Mouse (Mus musculus): Measurements from ENCODE around the gene P4ha3. TPM values are rescaled to one million over a fixed set of nuclear protein-coding genes. Genes with fewer than 3 reads are reported as not detected.

The P4ha3 gene
- polyA plus RNA-seq, 1 experiment: not detected

DNA sequence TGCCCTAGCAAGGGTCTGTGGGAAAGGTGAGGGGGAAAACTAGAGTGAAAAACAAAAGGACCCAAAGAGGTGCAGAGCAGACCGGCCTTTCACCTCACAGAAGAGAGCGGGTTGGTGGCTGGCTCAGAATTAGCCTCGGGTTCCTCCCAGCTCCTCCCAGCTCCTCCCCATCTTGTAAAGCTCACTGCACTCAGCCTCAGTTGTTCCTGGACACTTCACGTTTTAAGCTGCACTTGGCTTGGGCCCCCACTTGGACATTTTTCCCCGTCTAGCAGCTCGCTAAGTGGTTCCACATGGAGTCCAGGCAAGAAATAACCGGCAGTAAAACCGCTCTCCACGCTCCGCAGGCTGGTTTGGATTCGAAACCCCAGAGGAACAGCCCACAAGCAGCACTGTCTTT is 3.3 kb downstream of the P4ha3 start:
- H3K4me3 ChIP-seq (ENCODE audit: insufficient read depth, low read depth, low read length): peak overlapping the region; percentile 23; the same call in 1 of the 2 replicates
- no peak overlapping the region for H3K27ac ChIP-seq (replicated peaks; ENCODE audit: low read depth, low read length)

DNA sequence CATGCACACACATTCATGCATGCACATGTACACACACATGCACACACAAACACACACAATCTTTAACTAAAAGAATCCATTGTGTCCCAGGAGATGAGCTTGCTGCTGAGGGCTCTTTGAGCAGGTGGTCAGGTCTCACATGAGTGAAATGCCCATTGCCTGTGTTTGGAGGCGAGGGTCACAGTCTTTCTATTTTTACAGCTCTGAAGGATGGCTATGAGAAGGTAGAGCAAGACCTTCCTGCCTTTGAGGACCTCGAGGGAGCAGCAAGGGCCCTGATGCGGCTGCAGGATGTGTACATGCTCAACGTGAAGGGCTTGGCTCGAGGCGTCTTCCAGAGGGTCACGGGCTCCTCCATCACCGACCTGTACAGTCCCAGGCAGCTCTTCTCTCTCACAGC is 8.2 kb downstream of the P4ha3 start:
- Histone ChIP-seq H3K27ac (replicated peaks; ENCODE audit: low read depth, low read length) (no peak overlapping the region), H3K4me1 (ENCODE audit: control insufficient read depth, insufficient read depth, insufficient read length, low read length) (no peaks in the 10 kb centered on the region), H3K4me3 (ENCODE audit: insufficient read depth, low read depth, low read length) (no peak overlapping the region)

More for the DNA sequence above, 3.3 kb downstream of the P4ha3 start:
- no peaks in the 10 kb centered on the region for H3K4me1 ChIP-seq (ENCODE audit: control insufficient read depth, insufficient read depth, insufficient read length, low read length)

DNA sequence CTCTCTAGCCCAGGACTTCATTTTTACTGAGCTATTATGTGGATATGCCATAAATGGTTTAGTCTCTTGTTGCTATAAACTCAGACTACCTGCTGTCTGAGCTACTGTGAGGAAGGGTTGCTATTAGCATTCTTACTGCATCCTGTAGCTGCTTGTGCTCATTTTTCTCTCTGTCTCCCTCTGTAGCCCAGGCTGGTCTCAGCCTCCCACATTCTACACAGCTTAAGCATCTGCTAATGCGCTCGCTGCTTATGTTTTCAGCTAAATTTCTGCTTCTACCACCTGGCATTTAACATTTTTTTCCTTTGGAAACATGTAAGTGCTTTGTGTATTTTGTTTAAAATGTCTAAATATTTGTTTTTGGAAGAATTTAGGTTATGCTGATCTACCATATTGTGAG is 10.4 kb downstream of the P4ha3 start:
- Histone ChIP-seq H3K4me1 (ENCODE audit: control insufficient read depth, insufficient read depth, insufficient read length, low read length) (no peaks in the 10 kb centered on the region), H3K4me3 (ENCODE audit: insufficient read depth, low read depth, low read length) (no peak overlapping the region), H3K27ac (replicated peaks; ENCODE audit: low read depth, low read length) (no peak overlapping the region)

DNA sequence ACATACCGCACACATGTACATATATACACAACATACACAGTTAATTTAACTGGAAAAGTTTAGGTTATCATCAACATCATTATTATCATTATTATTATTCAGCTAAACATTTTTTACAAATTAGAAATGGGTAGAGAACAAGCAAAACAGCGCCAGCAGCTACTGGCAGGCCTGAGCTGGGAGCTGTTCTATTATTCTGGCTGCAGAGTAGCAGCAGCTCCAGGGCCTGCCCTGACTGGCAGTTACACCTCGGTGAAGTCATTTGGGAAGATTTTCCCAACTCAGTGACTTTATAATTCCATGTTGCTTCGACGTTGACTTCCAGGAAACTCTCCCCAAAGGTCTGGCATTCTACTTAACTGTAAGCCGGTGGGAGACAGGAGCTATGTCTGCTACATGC is 11.4 kb downstream of the P4ha3 start:
- H3K27ac ChIP-seq (replicated peaks; ENCODE audit: low read depth, low read length): no peak overlapping the region
- H3K4me3 ChIP-seq (ENCODE audit: insufficient read depth, low read depth, low read length): no peak overlapping the region
- H3K4me1 ChIP-seq (ENCODE audit: control insufficient read depth, insufficient read depth, insufficient read length, low read length): no peaks in the 10 kb centered on the region

DNA sequence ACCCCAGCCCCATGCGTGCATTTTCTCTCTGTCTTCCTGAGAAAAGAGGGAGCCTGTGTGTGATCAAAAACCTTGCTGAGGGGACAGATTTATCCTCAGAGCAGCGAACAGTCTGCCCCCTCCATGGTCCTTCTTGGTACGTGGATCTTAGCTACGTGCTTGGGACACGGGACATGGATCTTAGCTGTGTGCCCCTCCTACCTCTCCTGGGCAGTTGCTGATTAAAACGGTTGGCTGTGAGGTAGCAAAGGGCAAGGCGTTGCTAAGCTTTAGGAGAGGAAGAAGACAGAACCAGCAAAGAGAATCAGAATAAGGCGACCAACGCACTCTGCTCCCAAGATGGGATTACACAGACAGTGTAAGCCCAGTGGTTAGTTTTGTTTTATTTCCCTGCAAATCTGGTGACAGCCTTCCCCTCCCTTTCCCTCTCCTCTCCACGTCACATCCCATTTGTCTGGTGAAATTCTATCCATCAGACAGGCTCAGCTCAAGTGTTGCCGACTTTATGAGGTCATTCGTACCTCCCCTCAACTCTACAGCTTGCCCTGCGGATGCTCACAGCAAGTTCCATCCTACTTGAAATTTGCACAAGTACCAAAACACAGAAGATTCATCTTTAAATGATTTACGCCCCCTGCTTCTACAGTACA is 13.7 kb downstream of the P4ha3 start:
- no peaks in the 10 kb centered on the region for H3K4me1 ChIP-seq (ENCODE audit: control insufficient read depth, insufficient read depth, insufficient read length, low read length)
- H3K4me3 ChIP-seq (ENCODE audit: insufficient read depth, low read depth, low read length): no peak overlapping the region
- H3K27ac ChIP-seq (replicated peaks; ENCODE audit: low read depth, low read length): no peak overlapping the region

DNA sequence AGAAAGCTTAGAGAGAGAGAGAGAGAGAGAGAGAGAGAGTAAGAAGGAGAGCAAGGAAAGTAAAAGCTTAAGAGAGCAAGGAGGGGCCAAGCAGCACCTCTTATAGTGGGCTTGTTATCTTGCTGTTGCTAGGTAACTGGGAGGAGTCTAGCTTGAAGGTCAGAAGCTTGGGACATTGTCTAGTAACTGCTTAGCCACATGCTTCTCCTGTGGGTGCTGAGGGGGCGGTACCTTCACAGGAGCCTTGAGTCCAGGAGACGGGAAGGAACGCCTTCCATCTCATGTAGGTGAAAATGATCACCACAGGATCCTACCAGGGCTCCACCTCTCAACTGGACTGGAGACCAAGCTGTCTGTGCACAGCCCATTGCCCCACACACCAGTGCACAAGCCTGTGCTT is 16.1 kb downstream of the P4ha3 start:
- H3K4me3 ChIP-seq (ENCODE audit: insufficient read depth, low read depth, low read length): no peak overlapping the region
- no peak overlapping the region for H3K27ac ChIP-seq (replicated peaks; ENCODE audit: low read depth, low read length)
- H3K4me1 ChIP-seq (ENCODE audit: control insufficient read depth, insufficient read depth, insufficient read length, low read length): no peaks in the 10 kb centered on the region

DNA sequence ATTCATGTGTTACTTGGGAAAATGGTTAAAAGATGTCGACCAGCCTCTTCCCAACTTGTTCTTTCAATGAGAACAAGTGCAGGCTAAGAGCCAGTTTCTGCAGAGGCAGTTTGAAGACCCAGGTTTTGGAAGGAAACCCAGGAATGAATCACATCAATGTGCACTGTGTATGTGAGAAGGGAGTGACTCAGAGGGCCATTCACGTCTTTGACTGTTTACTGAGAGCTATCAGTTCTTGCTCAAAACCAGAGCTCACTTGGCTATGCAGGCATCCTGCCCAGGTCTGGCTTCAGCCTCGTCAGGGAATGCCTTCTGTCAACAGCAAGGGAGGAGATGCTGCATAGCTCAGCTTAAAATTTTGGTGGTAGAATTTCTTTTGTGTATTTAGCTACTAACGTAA is 17.0 kb downstream of the P4ha3 start:
- H3K27ac ChIP-seq (replicated peaks; ENCODE audit: low read depth, low read length): no peak overlapping the region
- no peak overlapping the region for H3K4me3 ChIP-seq (ENCODE audit: insufficient read depth, low read depth, low read length)
- no peaks in the 10 kb centered on the region for H3K4me1 ChIP-seq (ENCODE audit: control insufficient read depth, insufficient read depth, insufficient read length, low read length)

DNA sequence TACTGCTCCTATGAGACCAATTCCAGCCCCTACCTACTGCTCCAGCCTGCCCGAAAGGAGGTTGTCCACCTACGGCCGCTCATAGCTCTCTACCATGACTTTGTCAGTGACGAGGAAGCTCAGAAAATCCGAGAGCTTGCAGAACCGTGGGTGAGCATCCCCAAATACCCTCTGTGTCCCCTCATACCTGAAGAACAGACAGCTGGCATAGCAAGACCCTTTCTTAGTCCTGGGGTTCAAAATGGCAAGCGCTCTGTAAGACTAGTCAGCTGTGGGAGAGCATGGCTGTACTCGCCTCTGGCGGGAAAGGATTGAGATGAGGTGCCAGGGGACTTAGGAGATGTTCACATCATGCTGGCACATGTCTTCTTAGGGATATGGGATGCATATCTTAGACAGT is 20.6 kb downstream of the P4ha3 start:
- H3K27ac ChIP-seq (replicated peaks; ENCODE audit: low read depth, low read length): no peak overlapping the region
- no peak overlapping the region for H3K4me3 ChIP-seq (ENCODE audit: insufficient read depth, low read depth, low read length)
- no peaks in the 10 kb centered on the region for H3K4me1 ChIP-seq (ENCODE audit: control insufficient read depth, insufficient read depth, insufficient read length, low read length)

DNA sequence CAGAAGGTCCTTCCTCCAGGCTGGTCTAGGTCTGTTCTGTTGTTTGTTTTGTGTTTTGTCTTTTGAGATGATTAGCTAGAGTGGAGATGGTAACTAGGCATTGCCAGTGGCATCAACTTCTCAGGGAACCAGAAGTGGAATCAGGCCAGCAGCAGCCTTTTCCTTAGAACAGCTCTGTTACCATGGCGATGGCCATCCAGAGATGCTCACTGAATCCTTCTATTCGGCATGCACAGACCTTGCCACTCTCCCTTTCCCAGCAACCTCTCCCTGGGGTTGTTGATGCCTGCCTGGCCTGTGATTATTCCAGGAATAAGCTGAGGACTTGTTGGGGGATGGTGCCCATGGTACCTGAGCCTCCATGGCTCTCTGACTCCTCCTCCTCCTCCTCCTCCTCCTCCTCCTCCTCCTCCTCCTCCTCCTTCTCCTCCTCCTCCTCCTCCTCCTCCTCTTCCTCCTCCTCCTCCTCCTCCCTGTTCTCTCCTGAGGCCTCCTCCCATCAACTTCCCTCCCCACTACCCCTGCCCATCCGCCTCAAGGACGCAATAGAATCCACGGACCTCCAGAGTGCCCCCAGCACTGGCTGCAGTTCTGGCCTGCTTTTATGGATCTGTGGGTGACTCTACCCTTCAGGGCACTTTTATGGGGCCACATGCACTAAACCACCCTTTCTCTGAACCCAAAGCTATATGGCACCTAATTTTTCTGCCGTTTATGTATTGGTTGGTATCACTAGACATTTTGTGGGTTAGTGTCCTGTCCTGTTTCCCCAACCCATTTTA is 22.7 kb downstream of the P4ha3 start:
- H3K27ac ChIP-seq (replicated peaks; ENCODE audit: low read depth, low read length): no peak overlapping the region
- no peak overlapping the region for H3K4me3 ChIP-seq (ENCODE audit: insufficient read depth, low read depth, low read length)

DNA sequence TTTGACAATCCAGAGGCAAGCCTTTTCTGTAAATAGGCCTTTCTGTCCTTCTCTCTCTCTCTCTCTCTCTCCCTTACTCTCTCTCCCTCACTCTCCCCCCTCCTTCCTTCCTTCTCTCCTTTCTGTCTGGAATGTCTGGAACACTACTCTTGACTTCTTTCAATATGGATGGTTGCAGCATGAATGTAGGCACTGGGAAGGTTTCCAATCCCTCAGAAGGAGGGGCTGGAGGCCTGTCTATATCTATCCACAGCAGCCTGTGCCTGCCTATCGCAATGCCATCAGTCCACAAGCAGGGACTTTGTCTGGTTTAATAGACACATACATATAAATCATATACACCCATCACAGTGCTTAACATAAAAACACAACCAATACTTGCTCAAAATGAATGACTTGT is 23.9 kb downstream of the P4ha3 start:
- H3K4me1 ChIP-seq (ENCODE audit: control insufficient read depth, insufficient read depth, insufficient read length, low read length): no peaks in the 10 kb centered on the region
- H3K4me3 ChIP-seq (ENCODE audit: insufficient read depth, low read depth, low read length): no peak overlapping the region
- H3K27ac ChIP-seq (replicated peaks; ENCODE audit: low read depth, low read length): no peak overlapping the region

More for the DNA sequence above, 22.7 kb downstream of the P4ha3 start:
- H3K4me1 ChIP-seq (ENCODE audit: control insufficient read depth, insufficient read depth, insufficient read length, low read length): no peaks in the 10 kb centered on the region

DNA sequence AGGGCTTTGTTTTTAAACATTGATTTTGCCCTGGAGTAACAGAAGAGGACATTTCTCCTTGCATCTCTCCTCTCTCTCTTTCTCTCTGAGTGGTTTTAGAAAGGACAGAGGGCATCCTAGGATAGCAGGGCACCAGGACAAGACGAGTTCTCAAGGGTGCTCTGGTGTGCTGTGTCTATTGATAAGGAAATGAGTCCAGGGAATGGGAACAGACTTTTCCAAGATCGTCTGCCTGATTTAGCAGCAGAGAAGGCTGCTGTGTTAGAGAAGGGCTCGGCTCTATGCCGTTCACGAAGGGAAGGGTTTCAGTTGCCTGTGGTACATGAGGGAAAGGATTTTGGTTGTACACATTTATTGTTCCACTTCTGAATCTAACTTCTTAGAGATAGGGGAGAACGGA is 24.4 kb downstream of the P4ha3 start:
- no peak overlapping the region for H3K27ac ChIP-seq (replicated peaks; ENCODE audit: low read depth, low read length)
- no peak overlapping the region for H3K4me3 ChIP-seq (ENCODE audit: insufficient read depth, low read depth, low read length)
- no peaks in the 10 kb centered on the region for H3K4me1 ChIP-seq (ENCODE audit: control insufficient read depth, insufficient read depth, insufficient read length, low read length)

DNA sequence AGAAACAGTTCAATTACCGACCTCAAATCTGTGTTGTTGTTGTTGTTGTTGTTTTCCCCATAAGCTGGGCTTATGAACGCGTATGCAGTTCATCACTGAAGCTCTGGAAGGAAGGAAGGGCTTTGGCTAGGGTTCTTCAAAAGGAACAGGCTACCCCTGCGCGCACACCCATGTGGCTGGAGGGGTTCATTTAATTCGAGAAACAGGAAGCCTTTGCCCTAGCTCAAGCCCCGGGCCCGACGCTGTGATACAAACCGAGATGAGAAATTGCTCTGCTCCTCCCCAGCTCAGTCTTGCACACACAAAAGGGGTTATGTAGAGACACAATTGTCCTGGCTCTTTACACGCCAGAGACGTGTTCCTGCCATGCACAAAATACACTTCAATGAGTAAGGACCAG is 25.0 kb downstream of the P4ha3 start:
- Histone ChIP-seq H3K4me1 (ENCODE audit: control insufficient read depth, insufficient read depth, insufficient read length, low read length) (no peaks in the 10 kb centered on the region), H3K27ac (replicated peaks; ENCODE audit: low read depth, low read length) (no peak overlapping the region), H3K4me3 (ENCODE audit: insufficient read depth, low read depth, low read length) (no peak overlapping the region)

DNA sequence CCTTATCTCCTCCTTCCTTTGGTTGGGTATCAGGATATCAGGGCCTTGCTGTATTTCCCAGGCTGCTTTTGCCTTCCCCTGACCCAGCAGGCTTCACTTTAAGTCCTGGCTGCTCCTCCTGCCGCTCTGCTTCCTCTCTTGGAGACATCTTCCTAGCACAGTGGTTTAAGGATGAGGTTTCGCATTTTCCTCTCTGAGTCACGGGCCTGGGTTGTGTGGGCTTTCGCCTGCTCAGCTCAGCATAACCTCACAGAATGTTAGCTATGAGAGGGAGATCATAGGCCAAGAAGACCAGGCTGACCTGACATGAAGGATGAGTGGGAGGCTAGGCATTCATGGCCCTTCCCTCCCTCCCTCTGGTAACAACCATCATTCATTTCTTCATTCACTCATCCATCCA is 27.4 kb downstream of the P4ha3 start:
- H3K27ac ChIP-seq (replicated peaks; ENCODE audit: low read depth, low read length): no peak overlapping the region
- H3K4me3 ChIP-seq (ENCODE audit: insufficient read depth, low read depth, low read length): no peak overlapping the region
- H3K4me1 ChIP-seq (ENCODE audit: control insufficient read depth, insufficient read depth, insufficient read length, low read length): no peaks in the 10 kb centered on the region

DNA sequence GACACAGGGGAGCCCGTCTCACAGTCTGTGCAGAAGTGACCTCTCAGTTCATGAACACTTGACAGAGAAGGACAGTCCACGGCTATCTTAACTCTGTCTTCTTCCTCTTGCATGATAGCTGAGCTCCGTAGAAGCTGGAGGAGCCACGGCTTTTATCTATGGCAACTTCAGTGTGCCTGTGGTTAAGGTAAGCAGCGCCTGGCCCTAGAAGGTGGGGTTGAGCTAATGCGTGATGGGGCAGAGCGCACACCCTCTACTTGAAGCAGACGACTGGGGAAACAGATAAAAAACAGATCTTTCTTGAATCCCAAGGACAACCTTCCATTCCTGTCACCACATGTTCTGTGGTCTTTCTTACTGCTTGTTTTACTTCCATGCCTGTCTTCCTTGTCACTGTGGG is 31.6 kb downstream of the P4ha3 start:
- Histone ChIP-seq H3K4me3 (ENCODE audit: insufficient read depth, low read depth, low read length) (no peak overlapping the region), H3K4me1 (ENCODE audit: control insufficient read depth, insufficient read depth, insufficient read length, low read length) (no peaks in the 10 kb centered on the region), H3K27ac (replicated peaks; ENCODE audit: low read depth, low read length) (no peak overlapping the region)

DNA sequence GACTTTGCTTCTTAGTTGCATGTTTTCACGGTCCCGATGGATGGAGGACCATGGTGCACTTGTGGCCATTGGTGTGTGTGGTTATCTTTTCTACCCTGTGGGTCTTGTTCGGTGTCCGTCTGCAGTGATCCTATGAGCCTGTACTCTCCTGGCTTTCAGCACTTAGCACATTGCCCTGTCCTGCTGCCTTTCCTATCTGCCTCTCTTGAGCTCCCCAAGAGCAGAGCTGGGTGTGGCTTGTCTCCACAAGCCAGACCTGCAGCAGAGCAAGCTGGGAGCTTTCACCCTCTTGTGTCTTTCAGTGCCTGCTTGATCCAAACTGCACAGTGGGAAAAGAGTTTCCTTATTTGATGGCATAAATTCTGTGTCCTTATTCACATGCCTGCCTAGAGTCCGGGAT is 32.2 kb downstream of the P4ha3 start:
- Histone ChIP-seq H3K4me1 (ENCODE audit: control insufficient read depth, insufficient read depth, insufficient read length, low read length) (no peaks in the 10 kb centered on the region), H3K27ac (replicated peaks; ENCODE audit: low read depth, low read length) (no peak overlapping the region), H3K4me3 (ENCODE audit: insufficient read depth, low read depth, low read length) (no peak overlapping the region)

DNA sequence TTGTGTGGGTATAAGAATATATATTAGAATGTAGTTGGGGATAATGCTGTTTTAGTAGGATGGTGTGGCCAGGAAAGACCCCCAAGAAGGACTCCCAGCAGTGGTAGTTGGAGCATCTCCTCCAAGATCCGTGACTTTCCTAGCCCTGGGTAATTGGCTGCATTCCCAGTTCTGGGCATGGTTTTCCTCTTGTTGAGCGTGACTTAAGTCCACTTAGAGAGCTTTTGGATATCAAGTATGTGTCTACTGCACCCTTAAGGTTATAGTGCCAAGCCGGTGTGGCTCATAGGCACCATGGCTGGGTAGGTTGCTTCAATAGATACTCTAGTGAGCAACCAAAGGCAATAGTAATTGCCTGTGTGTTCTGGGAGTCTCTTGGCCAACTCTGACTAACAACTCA is 38.4 kb downstream of the P4ha3 start:
- Histone ChIP-seq H3K4me3 (ENCODE audit: insufficient read depth, low read depth, low read length) (no peak overlapping the region), H3K27ac (replicated peaks; ENCODE audit: low read depth, low read length) (no peak overlapping the region), H3K4me1 (ENCODE audit: control insufficient read depth, insufficient read depth, insufficient read length, low read length) (no peaks in the 10 kb centered on the region)

Data from brown adipose tissue, adult 24 weeks (tissue).